Mouse (Mus musculus) lung, adult 2 months (tissue): Measurements from ENCODE around the gene Gm28047.

Source experiments
- CTCF ChIP-seq: fragments of 200-500 bp; IDR thresholded peaks from 2 replicates; pipeline ENCODE4 v1.5.1; 2011; ENCODE audit warnings: mild to moderate bottlenecking, low read length, control low read depth; ENCODE audit not compliant: insufficient read depth
- POLR2A ChIP-seq: fragments of 200-500 bp; IDR thresholded peaks from 2 replicates; pipeline ENCODE4 v1.6.1; 2011; ENCODE audit warnings: low read depth, mild to moderate bottlenecking, control low read depth, low read length, borderline replicate concordance; ENCODE audit errors: extremely low read depth

- TF ChIP-seq POLR2A (no peak), CTCF (no peak)
Measured at GRCm38 (mm10) chr15:102578351-102578750, 46.5 kb downstream of the Gm28047 start.
